Mouse (Mus musculus) cerebellum, adult 18-20 months (tissue): Measurements from ENCODE around the gene Rabgef1.

Experiments used
- DNase-seq, 2 experiments: peaks; one replicate each; pipeline ENCODE4 v3.0.0; 2021

Gene Rabgef1

DNA sequence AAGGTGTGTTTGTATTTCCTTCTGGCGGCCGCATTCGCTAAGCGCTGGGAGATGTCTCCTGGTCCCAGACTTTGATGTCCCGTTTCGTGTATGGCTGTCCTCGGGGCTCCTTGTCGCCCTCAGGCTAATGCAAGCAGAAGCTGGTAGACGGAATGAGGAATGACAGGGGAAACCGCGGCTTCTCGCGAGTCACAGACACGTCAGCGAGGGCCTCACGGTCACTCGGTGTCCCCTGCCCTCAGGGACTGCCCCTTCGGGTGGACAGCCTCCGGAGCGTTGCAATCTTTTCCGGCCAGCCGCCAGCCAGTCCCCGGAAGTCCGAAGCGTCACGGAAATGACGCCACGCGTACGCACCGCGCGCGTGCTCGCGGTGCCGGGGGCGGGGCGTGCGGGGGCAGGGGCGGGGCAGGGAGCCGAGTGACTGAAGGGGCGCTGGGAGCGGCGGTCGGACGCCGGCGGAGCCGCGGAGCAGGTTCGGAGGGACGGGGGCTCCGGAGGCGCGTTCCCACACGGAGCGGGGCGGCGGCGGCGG lies at the start of gene Rabgef1:
TSS of gene Rabgef1 (plus strand) at position 376 of the 532 bp plus-strand sequence.
- DNase-seq, result peak; percentile 94 to 96

GRCm38 (mm10) chr5:130122355-130122754 lies 49.2 kb upstream of the Rabgef1 start:
- DNase-seq, result no peak

DNA sequence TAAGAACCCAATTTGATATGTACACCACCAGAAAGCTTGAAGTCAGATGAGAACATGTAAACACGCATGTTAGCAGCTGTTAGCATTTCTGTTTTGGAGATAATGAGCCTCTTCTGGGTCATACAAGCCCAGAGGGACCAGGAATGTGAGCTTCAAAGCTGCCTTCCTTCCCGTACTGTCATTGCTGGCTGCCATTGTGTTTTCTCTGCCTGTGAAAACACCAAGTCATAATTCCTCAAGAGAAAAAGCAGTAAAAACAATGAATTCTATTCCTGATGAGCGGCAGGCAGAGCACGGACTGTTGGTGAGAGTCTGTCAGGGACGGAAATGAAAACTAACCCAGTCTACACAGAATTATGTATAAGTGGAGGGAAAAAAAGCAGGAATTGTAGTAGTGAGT lies 47.3 kb upstream of the Rabgef1 start:
- no peak for DNase-seq

DNA sequence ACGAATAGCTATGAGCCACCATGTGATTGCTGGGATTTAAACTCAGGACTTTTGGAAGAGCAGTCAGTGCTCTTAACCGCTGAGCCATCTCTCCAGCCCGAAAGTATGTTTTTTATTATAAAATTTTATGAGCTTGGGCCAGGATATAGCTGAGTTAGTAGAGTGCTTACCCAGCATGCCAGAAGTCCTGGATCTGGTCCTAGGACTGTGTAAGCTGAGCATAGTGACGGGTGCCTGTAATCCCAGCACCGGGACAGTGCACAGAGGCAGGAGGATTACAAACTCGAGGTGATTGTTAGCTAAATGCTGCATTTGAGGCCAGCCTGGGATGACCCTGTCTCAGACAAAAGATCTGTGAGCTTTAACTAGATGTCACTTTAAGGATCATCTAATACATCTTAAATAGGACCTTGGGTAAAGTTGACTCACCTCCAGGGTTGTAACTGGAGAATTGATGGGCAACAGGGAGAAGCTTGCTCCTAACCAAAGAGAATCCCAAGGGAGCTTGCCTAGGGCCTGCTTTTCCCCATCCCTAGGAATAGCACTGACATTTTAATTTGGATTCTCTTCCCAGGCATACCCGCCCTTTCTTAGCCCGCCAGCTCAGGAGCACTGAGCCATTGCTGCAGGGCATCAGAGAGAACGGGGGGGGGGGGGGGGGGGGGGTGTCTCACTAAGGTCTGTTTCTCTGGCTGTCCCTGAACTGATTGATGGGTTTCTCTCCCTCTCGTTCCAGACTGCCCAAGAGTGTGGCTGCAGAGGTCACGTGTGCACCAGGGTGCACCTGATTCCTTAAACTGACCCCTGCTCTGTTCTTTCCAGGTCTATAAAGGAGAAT lies 42.7 kb upstream of the Rabgef1 start:
- no peak for DNase-seq

DNA sequence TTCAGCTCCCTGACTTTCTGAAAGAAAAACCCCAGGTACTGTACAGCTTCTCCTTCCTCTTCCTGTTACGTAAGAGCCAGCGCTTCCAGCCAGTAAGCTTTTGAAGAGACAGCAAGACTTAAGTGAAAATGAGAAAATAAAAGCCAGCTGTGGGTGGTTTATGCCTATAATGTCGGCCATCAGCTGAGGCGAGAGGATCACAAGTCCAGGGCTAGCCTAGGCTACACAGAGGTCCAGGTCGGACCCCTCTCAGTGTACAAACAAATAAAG lies 42.1 kb upstream of the Rabgef1 start:
- DNase-seq, result no peak

DNA sequence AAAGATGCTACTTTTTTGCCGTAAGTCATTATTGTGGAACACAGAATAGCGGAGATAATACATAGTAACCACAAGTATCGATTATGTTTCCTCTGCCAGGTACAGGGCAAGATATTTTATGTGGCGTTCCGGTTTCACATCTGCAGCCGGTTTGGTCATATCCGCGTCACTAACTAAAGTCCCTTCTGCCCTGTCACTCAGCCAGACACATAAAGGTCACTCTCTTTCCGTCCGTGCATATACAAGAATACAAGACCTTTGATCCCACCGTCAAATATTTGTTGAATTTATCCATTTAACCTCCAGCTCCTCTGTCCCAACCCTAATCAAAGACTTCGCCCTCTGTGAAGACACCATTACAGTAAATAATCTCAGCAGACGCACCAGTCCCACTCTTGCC lies 35.0 kb upstream of the Rabgef1 start:
- DNase-seq, result no peak

DNA sequence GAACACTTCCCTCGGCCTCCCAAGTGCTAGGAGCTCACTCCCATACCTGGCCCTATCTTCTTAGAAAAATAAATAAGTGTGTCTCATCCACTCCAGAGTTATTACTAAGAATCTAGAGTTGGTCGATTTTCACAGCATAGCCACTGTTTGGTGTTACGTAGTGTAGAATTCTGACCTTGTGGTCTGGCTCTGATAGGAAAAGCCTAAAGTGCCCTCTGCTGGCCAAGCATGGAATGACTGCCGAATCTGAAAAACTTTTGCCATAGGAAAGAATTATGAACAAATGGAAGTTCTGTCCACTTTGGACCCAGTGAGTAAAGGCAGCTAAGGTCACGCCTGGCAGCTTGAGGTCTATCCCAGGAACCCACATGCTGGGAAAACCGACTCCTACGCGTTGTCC lies 32.2 kb upstream of the Rabgef1 start:
- DNase-seq, result peak; percentile 78 to 85

DNA sequence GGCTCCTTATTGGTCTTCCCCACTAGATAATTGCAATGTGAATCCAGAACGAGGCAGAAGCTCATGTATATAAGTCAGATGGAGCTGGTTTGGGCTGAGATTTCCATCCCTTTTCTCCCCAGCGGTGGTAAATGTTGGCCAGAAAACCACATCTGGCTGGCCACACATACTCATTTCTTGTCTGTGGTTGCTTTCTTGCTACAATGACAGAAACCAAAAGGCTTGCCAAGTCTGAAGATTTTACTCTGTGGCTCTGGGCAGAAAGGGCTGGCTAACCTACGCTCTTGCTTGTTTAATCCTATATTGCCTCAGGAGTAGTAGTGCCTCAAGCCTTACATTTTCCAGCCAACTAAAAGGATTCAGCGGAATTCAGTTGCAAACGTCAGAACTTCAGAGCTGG lies 30.5 kb upstream of the Rabgef1 start:
- no peak for DNase-seq

DNA sequence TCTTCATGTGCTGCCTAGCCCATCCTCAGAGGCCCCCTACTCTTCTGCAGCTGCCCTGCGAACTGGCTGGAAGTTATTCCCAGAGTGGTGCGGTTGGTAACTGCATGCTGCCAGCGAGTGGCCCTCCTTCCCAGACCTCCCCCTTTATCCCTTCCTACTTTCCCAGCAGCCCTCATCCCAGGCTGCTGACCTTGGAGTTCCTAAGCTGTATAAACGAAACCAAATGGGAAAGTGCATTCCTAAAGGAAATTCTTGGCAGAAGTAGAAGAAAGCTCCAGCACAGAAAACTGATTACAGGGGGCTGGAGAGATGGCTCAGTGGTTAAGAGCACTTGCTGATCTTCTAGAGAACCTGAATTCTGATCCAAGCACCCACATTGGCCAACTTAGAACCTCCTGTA lies 29.6 kb upstream of the Rabgef1 start:
- DNase-seq, result no peak

- DNase-seq, result no peak
Observed at GRCm38 (mm10) chr5:130143101-130143500, 28.5 kb upstream of the Rabgef1 start.

DNA sequence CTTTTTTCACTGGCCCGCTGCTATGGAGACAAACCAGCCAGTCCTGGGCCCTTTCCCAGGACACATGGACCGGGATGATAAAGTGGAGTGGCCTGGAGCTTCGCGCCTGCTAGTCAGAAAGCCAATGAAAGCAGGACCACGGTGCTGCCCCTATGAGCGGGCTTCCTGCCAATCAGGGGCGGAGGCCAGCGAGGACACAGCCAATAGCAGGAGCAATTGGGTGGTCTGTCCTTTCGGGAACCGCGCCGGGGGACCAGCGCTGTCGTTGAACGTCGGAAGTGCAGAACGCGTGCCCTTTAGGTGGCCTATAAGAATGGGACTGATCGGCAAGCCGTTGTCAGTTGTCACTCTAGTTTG lies 27.6 kb upstream of the Rabgef1 start:
- peak; percentile 72 to 77 for DNase-seq

DNA sequence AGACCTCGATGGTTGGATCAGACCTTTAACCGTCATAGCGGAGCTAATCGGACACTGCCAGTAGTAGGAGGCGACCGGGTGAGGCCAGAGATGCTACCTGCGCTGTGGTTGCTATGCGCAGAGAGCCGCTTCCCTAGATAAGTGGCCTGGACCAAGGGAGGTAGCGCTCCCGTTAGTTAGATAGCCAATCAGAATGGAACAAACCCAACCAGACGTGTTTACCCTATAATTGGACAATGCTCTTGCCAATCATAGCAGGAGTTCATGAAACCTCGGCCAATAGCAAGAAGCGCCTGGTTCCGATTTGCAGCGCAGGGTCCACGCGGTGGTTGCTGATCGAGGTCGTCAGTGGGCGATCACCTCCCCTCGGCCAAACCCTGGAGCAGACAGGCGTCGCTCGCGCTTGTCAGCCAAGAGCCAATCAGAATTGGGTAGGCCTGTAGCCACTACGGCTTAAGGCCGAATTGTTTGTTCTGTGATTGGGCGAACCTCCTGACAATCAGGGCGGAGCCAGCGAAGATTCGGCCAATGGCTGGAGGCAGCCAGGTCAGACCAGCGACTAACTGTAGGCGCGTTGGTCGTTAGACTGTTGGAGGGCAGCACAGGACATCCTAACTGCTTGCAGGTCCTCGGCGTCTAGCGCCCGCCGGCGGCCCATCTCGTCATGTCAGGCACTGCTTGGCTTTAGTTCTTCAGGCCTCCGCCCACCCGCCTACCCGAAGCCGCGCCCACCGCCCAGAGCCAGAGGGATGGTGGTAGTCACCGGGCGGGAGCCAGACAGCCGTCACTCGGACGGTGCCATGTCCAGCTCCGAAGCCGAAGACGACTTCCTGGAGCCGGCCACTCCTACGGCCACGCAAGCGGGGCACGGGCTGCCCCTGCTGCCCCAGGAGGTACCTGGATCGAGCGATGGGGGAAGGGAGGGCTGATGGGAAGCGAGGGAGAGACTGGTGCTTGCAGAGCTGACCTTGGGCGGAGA lies 27.0 kb upstream of the Rabgef1 start, which contains the start of gene Kctd7:
TSS of gene Kctd7 (plus strand) at position 528 of the 979 bp plus-strand sequence.
- DNase-seq, result peak; percentile 95 to 99

DNA sequence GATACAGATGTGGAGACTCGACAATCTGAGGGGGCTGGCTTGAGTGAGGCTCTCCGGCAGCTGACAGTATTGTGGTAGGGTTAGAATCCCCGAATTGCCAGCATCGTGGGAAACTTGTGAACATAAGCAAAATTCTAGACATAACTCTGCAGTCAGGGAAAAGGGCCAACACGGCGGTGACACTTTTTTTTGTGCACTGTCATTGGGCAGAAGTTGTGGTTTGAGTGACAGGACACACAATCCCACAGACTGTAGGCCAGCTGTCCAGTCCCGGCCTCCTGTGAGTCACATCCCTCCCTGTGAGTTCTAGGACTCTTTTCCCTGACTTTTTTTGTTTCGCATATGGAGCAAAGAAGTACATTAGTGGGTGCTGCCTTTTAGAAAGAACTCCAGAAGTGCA lies 25.6 kb upstream of the Rabgef1 start:
- no peak for DNase-seq

- DNase-seq, result no peak
Observed at GRCm38 (mm10) chr5:130149726-130150310, 21.8 kb upstream of the Rabgef1 start.

DNA sequence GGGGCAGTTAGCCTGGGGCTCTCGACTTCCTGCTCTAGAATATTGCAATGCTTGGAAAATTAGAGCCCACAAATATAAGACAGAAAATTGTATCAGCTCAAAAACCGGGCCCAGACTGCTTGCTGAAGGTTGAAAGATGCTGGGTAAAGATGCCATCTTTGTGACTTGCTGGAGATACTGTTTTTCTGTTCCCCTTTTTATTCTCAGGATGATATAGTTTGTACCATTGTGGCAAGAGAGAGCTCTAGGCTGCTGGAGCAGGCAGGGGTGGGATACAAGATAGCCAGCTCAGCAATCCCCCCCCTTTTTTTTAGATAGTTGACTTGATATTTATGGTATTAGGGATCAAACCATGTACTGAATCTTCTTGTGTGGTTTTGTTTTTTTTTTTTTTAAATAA lies 17.3 kb upstream of the Rabgef1 start:
- DNase-seq, result no peak

- DNase-seq, result no peak
Observed at GRCm38 (mm10) chr5:130158545-130158944, 13.1 kb upstream of the Rabgef1 start.

DNA sequence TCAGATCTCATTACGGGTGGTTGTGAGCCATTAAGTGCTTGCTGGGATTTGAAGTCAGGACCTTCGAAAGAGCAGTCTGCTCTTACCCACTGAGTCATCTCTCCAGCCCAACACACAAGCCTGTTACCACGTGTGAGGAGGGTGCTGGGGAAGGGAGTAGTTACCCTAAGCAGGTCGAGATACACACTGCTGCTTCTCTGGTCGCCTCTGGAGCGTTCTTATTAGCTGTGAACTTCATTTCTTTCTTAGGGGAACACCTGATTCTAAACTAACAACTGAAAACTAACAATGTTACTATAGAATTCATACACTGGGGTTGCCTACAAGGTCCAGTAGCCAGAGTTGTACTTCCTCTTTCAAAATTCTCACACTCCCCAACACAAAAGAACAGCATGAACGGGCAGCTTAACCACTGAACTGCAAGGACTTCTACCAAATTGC lies 11.8 kb upstream of the Rabgef1 start:
- DNase-seq, result no peak

GRCm38 (mm10) chr5:130163670-130164069 lies 7.9 kb upstream of the Rabgef1 start:
- peak; percentile 85 to 87 for DNase-seq

DNA sequence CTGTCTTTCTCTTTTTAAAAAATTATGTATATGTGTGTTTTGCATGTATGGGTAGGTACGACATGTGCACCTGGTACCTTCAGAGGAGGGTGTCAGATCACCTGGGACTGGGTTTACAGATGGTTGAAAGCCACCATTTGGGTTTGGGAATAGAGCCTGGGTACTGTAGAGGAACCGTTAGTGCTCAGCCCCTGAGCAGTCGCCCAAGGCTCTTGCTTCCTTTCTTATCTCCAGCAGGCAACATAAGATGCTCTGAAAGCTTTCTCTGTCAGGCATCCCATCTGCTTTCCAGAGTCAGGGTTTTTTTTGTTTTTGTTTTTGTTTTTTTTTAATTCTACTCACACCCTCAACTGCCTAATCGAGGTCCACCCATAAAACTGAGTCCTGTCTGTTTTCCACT lies 6.4 kb upstream of the Rabgef1 start:
- no peak for DNase-seq

- no peak for DNase-seq
Observed at GRCm38 (mm10) chr5:130169109-130169508, 2.5 kb upstream of the Rabgef1 start.

DNA sequence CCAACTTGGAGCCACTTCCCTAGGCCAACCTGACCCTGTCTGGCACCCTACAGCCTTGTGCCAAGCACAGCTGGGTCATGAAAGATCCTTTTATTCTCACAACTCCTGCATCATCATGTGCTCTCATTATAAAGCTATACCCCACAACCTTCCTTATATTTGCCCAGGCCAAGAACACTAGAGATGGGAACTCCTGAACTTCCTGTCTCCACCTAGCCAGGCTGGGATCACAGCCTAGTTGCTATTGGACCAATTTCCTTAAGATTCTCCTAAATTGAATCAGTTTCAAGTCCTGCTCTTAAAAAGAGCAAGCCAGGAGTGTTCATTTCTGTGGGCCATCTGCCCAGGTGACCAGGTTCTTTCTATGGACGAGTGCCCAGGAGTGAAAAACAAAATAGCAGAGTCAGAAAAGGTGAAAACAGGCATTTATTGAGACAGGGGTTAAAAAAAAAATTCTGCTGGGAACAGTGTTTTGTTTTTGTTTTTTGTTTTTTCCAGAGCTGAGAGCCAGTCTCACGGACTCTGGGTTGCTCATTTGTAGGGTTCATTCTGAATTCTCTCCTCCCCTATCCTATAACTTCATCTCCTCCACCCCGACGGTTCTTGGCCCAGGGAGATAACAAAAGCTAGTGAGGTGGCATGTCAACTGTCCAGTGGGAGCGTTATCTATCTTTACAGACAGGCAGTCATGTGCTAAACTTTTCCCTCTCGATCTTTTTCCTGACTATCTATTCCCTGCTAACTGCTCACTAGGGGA lies 754 bp upstream of the Rabgef1 start:
- peak in 1 of 2 experiments; percentile 21 for DNase-seq

- DNase-seq, result no peak
Observed at GRCm38 (mm10) chr5:130171956-130172601, 481 bp downstream of the Rabgef1 start.
